Mouse (Mus musculus): ENCODE measurements around the gene Rundc3a.

DNA sequence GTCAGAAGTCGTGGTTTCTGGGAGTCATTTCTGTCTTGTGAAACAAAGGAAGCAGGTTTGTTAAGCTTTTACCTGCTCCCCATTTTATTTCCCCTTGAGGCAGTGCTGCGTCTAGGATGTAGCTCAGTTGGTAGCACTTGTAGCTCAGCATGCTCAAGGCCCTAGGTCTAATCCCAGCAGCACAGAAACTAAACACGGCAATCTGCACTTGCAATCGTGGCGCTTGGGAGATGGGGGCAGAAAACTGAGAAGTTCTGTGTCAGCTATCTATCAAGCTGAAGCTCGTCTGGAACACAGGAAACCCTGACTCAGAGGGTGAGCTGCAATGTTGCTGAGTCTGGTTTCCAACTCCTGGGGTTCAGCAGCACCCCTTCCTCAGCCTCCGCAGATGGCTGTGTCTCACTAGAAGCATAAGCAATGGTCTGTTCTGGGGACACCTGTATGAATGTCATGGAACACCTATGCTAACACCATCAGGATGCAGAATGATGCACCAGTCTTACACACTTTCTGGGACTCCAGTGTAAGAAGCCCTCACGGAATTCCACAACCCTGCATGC lies 35.9 kb downstream of the Rundc3a start:
- no peak for TF ChIP-seq CTCF (conservative IDR thresholded peaks at IDR 0.05; ENCODE audit: insufficient read depth, insufficient read length, low read depth, low read length)
- no peak for TF ChIP-seq POLR2A (IDR thresholded peaks at IDR 0.05; ENCODE audit: low read depth, low read length)
